Mouse (Mus musculus) heart, postnatal 25 days (tissue): ENCODE data around the gene Spata2. TPM values are rescaled to one million over a fixed set of nuclear protein-coding genes. Genes with fewer than 3 reads are reported as not detected.

Experiments used
- DNase-seq: peaks from one replicate; pipeline ENCODE4 v3.0.0; 2022; ENCODE audit warnings: low spot score
- intact Hi-C: fragments of 180-260 bp; cut with DNase I; formaldehyde crosslinking; loops from one replicate; pipeline ENCODE4 v1.15.1; 2025
- total RNA-seq, 2 experiments: library from RNA; stranded (reverse); gene quantifications; 2 replicates each; pipeline ENCODE4 v1.2.3; 2021

Spata2 gene
- total RNA-seq, result 10 to 100 TPM; 15.1 to 17.8 TPM

DNA sequence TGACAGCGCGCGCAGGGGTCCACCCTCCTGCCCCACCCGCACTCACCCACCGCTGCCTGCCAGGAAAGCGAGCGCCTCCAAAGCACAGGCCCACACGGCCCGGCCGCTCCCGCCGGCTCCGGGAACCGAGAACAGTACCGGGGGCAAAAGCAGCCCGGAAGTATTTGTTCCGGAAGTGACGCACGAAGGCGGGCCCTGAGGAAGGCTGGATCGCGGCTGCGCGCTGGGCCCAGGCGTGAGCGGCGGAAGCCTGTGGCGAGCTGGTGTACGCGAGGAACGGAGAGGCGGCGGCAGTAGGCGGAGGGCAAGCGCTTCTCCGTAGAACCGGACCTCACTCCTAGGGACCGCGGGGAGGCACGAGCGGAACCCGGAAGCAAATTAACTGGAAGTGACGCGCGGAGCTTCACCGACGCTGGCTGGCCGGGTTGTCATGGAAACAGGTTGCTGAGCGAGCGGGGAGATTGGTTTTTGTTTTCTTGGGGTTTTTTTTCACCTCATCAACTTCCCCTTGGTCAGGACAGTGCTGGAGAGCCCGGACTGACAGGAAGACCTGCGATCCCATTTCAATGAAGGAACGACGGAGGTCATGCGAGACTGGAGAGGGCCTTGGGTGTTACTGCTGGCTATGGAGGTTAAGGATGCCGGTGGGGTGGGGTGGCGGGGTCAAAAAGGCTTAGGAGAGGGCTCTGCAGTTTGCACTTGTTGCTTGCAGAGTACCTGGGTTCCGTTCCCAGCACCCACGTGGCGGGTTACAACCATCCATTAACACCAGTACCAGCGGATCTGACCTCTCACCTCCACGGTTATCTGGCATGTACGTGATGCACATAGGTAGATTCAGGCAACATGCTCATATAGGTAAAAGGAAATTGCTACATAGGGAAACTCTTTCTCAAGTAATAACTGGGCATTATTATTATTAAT is at the start of gene Spata2:
TSS of gene Spata2 (minus strand) at position 175 of the 924 bp plus-strand sequence.
- peak; percentile 90 for DNase-seq
- intact Hi-C loops, result no loop called here

DNA sequence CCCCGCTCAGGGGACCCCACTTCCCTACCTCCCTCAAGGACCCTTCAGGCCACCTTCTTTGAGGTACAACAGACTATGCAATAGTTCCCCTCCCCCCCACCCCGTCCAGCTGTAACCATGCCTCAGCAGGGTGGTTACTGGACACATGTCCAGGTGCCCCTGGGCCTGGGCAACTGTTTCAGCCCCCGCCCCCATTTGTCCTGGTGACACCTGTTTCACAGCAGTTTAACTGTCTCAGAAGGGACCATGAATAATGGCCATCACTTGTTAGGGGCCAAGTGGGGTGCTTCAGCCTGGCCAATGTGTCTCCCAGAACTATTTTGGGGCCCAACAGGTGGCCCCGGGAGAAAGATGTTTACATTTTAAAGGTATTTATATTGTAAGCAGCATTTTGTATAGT is 49.7 kb upstream of the Spata2 start:
- no peak for DNase-seq
- intact Hi-C loops, result no loop called here

DNA sequence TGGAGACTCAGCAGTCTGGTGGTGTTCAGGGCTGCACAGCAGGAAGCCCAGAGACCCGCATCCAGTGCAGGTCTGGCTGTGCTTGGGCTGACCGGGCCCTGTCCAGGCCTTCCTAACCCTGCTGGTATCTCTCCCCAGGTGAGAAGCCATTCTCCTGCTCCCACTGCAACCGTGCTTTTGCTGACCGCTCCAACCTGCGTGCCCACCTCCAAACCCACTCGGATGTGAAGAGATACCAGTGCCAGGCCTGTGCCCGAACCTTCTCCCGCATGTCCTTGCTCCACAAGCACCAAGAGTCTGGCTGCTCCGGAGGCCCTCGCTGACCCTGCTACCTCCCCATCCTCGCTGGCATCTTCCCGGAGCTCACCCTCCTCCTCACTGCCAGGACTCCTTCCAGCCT is 49.1 kb upstream of the Spata2 start:
- no peak for DNase-seq
- intact Hi-C loops, result no loop called here

DNA sequence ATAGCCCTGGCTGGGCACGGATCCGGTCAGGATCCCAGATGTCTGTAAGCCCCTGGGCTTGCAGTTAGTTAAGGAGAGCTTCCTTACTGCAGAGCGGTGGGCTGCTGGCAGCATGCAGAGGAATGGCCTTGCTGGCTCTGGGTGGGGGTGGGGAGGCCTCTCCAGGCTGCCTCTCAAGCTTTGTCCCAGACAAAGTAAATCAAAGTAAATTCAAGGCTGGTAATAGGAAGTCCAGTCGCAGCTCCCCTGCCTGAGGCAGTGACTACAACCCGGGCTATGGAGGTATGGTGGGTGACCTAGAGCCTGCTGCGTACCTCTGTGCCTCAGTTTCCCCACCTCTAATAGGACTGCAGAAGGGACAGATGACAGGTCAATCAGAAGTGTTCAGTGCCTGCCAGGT is 48.6 kb upstream of the Spata2 start:
- intact Hi-C loops, result no loop called here

DNA sequence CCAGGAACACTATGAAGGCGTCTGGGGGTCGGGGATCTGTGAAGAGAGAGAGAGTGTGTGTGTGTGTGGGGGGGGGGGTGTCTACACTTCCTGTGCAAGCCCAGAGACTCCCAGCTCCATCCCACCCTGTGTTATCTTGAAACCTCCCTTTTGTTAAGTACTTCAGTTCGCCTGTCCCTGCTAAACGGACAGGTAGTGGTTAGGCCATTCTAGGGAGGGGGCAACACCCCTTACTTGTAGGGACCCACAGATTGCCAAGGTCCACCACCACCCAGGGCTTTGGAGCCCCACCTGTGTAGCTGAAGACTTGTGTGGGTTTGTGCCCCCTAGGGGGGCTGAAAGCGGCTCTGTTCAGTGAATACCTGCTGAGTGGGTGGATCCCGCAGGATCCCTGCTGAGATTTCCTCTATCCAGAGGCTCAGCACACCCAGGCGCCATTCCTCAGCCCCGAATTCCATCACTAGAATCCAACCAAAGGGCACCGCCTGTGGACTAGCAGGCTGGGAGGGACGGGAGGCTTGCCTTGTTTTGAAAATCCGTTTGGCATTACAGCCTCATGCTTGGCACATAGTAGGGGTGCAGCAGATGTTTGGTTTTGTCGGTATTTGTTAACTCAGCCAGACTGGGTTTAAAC is 47.9 kb upstream of the Spata2 start:
- no peak for DNase-seq

More for the DNA sequence above, 48.6 kb upstream of the Spata2 start:
- DNase-seq, result no peak

DNA sequence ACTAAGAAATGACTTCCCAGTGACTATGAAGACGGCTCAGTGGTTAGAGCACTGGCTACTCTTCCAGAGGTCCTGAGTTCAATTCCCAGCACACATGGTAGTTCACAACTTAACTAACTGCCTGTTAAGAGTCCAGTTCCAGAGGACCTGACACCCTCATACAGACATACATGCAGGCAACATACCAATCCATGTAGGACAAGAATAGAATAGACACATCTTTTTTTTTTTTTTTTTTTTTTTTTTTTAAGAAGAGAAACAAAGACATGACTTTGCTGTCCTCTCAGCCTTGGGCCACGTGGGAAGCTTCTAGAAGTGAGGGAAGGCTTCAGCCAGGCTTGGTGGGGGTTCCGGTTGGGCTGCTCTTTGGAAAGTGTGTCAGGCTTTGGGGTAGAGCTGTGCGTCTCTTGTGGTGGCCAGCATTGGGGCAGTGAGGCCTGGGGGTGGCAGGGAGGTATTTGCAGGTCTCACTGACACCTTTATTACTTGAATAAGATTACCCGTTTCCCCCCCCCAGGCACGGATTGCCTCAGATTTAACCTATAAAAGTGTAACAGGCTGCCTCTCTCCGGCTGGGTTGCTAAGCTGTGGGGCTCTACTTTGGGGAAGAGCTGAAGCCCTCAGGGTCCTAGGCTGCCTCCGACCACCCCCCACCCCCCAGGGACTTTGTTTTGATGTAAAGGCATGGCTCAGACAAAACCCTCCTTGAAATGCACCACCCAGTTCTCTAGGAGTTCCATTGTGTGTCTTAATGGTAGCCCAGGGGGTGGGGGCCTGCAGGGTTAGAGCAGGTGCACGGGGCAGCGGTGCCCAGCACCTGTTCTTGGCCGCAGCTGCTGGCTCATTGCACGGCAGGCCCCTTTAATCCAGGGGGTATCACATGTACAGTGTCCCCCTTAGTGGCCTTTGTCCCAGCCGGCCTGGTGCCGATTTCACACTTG is 47.1 kb upstream of the Spata2 start:
- no peak for DNase-seq
- intact Hi-C loops, result loop anchor here (2.0 to 10.0 kb wide), 2 partner anchors 25 to 355 kb away; no protein-coding TSS in a partner anchor

More for the DNA sequence above, 47.9 kb upstream of the Spata2 start:
- intact Hi-C loops, result no loop called here

DNA sequence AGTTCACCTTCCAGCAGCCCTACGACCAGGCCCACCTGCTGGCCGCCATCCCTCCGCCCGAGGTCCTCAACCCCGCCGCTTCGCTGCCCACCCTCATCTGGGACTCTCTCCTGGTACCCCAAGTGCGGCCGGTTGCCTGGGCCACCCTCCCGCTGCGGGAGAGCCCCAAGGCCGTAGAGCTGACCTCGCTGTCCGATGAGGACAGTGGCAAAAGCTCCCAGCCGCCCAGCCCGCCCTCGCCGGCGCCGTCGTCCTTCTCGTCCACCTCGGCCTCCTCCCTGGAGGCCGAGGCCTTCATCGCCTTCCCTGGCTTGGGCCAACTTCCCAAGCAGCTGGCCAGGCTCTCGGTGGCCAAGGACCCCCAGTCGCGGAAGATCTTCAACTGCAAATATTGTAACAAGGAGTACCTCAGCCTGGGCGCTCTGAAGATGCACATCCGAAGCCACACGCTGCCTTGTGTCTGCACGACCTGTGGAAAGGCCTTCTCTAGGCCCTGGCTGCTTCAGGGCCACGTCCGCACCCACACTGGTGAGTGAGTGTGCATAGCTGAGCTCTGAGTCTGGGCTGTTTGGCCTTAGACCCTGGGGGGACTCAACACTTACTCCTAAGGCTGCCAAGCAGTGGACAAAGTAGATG is 46.1 kb upstream of the Spata2 start:
- intact Hi-C loops, result loop anchor here (2.0 to 10.0 kb wide), 2 partner anchors 26 to 356 kb away; no protein-coding TSS in a partner anchor
- no peak for DNase-seq

DNA sequence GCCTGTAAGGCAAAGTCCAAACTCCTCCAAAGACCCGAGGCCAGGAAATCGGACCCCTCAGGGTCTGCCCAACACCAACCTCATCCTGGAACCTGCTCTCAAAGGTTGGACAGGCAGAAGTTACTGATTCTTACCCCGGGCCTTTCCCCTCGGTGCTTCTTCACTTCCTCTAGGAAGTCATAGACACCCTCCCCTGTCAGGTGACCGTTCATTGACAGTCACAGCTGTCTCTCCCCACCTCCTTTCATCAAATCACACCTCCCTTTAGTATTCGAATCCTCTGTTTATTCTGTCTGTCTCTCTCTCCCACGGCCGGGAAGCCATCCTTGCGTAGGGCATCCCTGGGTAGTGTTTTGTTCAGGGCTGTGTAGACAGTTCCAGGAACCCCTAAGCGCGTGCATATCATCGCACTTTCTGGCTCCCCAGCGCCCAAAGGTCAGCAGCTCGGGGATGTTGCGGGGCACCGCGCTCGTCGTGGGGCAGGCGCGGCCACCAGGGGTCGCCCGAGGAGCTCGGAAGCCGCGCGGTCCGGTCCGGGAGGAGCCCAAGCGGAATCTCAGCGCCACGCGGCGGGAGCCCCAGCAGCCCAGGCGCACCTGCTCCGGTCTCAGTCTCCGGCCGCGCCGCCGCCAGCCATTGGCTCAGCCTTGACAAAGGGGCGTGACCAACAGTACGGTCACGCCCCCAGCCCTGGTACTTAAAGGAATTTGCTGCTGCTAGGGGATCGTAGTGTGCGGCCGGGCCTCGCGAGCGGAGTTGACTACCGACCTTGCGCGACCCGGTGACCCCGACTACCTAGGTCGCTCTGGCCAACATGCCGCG is 45.0 kb upstream of the Spata2 start, which contains the start of gene Snai1:
TSS of gene Snai1 (plus strand) at position 720 of the 822 bp plus-strand sequence.
- DNase-seq, result peak; percentile 91
- intact Hi-C loops, result loop anchor here (1.0 to 10.0 kb wide), 3 partner anchors 27 to 357 kb away; no protein-coding TSS in a partner anchor

DNA sequence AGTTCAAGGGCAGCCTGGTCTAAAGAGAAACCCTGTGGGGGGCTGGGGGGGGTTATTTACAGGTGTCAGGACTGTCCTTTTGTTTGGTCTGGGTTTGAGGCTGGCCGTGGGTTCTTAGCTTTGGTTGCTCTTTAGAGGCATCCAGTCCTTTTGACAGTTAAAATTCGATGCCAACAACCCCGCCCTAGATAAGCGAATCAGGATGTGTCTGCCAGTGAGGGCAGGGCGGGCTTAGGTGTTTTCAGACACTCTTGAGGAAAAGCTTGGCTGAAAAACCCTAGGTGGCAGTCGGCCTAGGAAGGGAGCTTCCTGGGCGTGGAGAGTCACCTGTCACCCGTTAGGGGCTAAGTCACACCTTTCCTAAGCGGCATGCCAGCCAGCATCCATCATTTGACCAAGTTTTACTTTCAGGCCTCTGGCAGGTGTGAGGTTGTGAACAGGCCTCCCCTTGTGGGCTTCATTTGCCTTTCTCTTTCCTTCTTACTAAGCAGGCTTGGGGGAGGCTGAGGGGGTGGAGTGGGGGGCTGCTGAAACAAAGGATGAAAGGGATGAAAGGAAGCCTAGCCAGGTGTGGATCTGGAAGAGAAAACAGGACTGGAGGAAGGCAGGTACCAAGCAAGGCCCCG is 43.7 kb upstream of the Spata2 start:
- no peak for DNase-seq
- intact Hi-C loops, result loop anchor here (10.0 kb wide), 1 partner anchor 358 kb away; no protein-coding TSS in a partner anchor

DNA sequence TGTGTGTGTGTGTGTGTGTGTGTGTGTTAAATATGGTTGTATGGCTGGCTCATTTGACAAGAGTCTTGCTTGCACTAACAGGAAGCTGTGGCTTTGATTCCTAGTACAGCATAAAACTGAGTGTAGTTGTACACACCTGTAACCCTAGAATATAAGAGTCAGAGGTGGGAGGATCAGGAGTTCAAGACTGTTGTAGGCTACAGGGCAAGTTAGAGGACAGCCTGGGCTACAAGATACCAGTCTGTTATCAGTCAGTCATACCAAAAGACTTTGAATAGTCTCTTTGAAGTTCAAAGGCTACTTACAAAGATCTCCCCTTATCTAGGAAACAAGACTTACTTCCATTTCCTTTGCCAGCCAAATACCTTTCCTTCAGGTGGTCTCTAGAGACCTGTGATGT is 41.2 kb upstream of the Spata2 start:
- DNase-seq, result no peak
- intact Hi-C loops, result loop anchor here (10.0 kb wide), 1 partner anchor 361 kb away; no protein-coding TSS in a partner anchor

DNA sequence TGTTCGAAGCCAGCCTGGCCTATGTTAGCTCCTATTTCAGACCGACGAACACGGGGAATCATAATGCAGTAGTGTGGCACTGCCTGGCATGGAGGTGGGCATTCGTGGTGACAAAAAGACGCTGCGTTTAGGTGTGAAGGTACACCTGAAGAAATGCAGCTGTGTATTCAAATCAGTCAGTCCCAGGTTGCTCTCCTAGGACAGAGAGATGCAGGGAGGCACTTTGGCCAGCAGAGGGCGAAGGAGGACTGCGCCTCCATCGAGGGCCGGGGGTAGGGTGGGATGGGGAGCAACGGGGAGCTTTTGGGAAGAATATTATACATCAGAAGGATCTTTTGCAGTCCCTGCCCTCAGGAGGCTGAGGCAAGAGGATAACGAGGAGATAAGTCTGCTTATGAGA is 39.4 kb upstream of the Spata2 start:
- no peak for DNase-seq
- intact Hi-C loops, result loop anchor here (1.0 to 10.0 kb wide), 2 partner anchors 148 to 363 kb away; no protein-coding TSS in a partner anchor

DNA sequence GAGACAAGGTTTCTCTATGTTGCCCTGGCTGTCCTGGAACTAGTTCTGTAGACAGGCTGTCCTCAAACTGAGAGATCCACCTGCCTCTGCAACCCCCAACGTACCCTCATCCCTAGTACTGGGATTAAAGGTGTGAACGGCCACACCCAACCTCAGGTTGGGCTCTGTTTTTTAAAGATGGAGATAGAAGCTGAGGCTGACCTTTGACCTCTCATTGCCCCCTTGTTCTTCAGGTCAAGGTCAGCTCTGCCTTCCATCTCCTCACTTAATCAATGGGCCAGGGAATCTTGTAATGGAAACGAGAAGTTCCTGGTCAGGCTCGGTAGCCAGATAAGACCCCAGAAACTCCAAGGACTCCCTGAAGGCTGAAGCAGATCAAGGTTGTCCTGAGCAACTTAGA is 37.8 kb upstream of the Spata2 start:
- DNase-seq, result no peak
- intact Hi-C loops, result loop anchor here (10.0 kb wide), 1 partner anchor 364 kb away; no protein-coding TSS in a partner anchor

DNA sequence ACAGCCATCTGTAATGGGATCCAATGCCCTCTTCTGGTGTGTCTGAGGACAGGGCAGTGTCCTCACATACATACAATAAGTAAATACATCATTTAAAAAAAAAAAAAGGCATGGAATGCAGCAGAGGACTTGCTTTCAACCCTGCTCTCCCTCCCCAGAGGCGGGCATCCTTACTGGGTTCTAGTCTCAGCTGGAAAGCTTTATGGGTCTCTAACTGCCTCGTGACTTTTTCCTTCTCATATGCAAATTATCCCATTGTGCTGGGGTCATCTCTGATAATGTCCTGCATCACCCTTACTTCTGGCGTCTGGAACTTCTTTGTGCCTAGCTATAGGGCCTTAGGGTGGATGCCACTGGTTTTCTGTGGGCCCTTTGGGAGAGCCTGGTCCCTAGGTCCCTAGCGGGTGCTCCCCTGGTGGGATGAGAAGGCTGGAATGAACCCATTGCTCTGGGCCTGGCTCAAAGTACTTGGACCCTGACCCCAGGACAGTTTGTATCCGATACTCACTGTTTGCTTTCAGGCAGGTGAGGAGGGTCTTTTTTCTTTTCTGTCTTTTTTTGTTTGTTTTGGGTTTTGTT is 37.3 kb upstream of the Spata2 start:
- no peak for DNase-seq
- intact Hi-C loops, result loop anchor here (10.0 kb wide), 1 partner anchor 365 kb away; no protein-coding TSS in a partner anchor

DNA sequence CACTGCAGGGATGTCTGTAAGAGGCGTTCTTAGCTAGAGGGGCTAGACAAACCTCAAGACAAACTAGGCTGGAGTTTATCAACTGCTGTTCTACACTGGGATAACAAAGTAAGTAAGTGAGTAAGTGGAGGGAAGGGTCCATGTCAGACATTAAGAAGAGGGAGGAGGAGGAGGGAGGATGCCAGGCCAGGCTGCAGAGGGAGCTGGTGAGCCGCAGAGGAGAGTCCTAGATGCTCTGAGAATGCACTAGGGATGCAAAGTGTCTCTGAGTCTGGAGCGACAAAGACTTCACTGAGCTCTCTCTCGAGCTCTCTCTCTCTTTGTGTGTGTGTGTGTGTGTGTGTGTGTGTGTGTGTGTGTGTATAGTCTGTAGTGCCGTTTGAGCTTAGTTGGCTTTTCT is 35.6 kb upstream of the Spata2 start:
- intact Hi-C loops, result no loop called here
- no peak for DNase-seq

DNA sequence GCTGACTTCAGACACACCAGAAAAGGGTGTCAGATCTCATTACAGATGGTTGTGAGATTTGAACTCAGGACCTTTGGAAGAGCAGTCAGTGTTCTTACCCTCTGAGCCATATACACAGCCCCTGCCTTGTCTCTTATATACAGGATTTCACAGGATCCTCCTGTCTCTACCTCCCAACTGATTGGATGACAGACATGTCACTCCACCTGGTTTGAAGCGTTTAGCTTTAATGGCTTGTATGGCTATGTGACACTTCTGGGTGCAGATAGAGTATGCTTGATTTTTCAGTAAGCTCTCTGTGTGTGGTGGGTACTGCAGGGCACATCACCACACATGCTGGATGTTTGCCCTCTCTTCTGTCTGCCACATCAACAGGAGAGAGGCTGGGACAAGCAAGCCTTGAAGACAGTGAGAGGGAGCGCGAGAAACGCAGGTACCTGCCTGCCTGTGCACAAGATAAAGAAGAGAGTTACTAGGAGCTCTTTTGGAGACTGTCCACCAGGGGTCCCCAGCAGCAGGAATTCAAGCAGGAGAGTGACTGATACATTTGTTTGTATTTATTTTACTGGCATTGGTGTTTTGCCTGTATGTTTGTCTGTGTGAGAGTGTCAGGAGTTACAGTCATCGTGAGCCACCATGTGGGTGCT is 27.0 kb upstream of the Spata2 start:
- no peak for DNase-seq
- intact Hi-C loops, result no loop called here

DNA sequence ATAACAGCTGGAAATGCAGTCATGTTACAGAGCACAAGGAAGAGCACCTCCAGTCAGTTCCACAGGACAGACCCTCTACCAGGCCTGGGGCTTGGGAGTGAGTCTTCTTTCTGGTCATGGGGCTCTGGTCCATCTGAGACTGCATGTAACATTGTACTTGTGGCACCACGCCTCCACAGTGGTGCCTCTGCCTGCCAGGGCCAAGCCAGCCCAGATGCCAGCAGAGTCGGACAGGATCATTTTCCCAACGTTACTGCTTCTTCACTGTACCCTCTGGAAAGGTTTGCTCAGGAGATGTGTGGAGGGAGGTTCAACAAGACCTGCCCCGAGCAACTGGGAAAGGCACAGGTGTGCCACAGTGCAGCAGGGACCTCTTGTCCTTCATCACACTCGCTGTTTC is 23.0 kb upstream of the Spata2 start:
- intact Hi-C loops, result no loop called here
- DNase-seq, result no peak

DNA sequence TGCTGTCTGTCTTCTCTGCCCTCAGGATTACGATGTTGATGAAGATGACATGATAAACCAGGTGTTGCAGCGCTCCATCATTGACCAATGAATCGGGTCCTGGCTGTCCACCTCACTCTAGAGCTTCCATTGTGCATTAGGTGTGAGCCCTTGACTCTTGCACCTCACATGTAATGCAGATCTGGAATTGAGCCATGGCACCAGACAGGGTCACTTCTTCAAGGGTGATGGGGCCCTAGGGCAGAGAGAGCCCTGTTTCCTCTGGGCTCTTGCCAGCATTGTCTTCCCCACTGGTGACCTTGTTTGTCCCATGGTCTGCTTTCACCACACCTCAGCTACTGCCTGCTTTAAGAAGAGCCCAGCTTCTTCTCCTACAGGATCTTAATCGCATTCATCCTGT is 22.0 kb upstream of the Spata2 start:
- no peak for DNase-seq
- intact Hi-C loops, result no loop called here
